Mouse (Mus musculus) hindbrain, embryonic 15.5 days (tissue): ENCODE data around the gene Entpd6. TPM values are rescaled to one million over a fixed set of nuclear protein-coding genes. Genes with fewer than 3 reads are reported as not detected.
A peak's percentile ranks its signal among the peaks of the same experiment; 100 is the strongest.

Experiments used
- ATAC-seq: fragments of 200-750 bp; cut with Nextera tagmentation; 2 replicates; pipeline ENCODE4 v1.8.0; 2017; ENCODE audit warnings: low read depth, moderate number of reproducible peaks, moderate TSS enrichment; ENCODE audit not compliant: low FRiP score
- H3K27ac ChIP-seq: fragments of 300-500 bp; sonication (generic); replicated peaks from 2 replicates; pipeline ENCODE4 v1.5.1; 2015; ENCODE audit warnings: mild to moderate bottlenecking, inconsistent platforms
- H3K27me3 ChIP-seq: fragments of 300-500 bp; sonication (generic); 2 replicates; pipeline ENCODE4 v1.6.1; 2015; ENCODE audit warnings: control low read depth, inconsistent platforms
- H3K36me3 ChIP-seq: fragments of 300-500 bp; sonication (generic); 2 replicates; pipeline ENCODE4 v1.6.1; 2015; ENCODE audit warnings: control low read depth, inconsistent platforms
- H3K4me1 ChIP-seq: fragments of 300-500 bp; sonication (generic); replicated peaks from 2 replicates; pipeline ENCODE4 v1.6.1; 2015; ENCODE audit warnings: control low read depth, inconsistent platforms
- H3K4me2 ChIP-seq: fragments of 300-500 bp; sonication (generic); 2 replicates; pipeline ENCODE4 v1.6.1; 2015; ENCODE audit warnings: moderate library complexity, mild to moderate bottlenecking, inconsistent platforms
- H3K4me3 ChIP-seq: fragments of 300-500 bp; sonication (generic); 2 replicates; pipeline ENCODE4 v1.5.1; 2015; ENCODE audit warnings: mild to moderate bottlenecking, inconsistent platforms
- H3K9ac ChIP-seq: fragments of 300-500 bp; sonication (generic); 2 replicates; pipeline ENCODE4 v1.6.1; 2015; ENCODE audit warnings: inconsistent platforms
- H3K9me3 ChIP-seq: fragments of 300-500 bp; sonication (generic); 2 replicates; pipeline ENCODE4 v1.6.1; 2016; ENCODE audit warnings: control low read depth, inconsistent platforms
- WGBS: fragments of 180-500 bp; shearing (Covaris S2); methylation state at CpG from one replicate; pipeline ENCODE4 v1.1.7; 2015; 5-methylcytosine and 5-hydroxymethylcytosine counted together
- polyA plus RNA-seq: library from polyadenylated mRNA; unstranded; fragments of >200 nt; fragmentation: Nextera tagmentation; extraction: Ambion mirVana; gene quantifications from 2 replicates; pipeline ENCODE4 v1.2.1, GENCODE M21; 2015

Entpd6 gene
- polyA plus RNA-seq, 1 experiment from 2014 or later = 76.3 TPM

- H3K27me3 ChIP-seq = no peaks in the 10 kb centered on the region
- ATAC-seq = peak; percentile 91
These were observed 16.8 kb downstream of the Entpd6 start for GRCm38 (mm10) chr2:150765619-150766018.

GRCm38 (mm10) chr2:150766083-150766862, 17.4 kb downstream of the Entpd6 start:
- peak overlapping the region; percentile 76 for H3K27ac ChIP-seq
- H3K4me3 ChIP-seq = no peak overlapping the region
- H3K4me1 ChIP-seq = peaks cover 16% of the 10 kb centered on the region
- 90% methylated on average over 4 of the region's 4 CpGs for WGBS
- no peaks in the 10 kb centered on the region for H3K27me3 ChIP-seq
- peaks cover 55% of the 10 kb centered on the region for H3K36me3 ChIP-seq
- H3K9ac ChIP-seq = no peak overlapping the region
- ATAC-seq = no peak
- H3K9me3 ChIP-seq = no peaks in the 10 kb centered on the region
- H3K4me2 ChIP-seq = no peak overlapping the region

More at GRCm38 (mm10) chr2:150765619-150766018, 16.8 kb downstream of the Entpd6 start:
- WGBS = 41% methylated on average over 2 of the region's 2 CpGs
- no peak overlapping the region for H3K4me3 ChIP-seq
- peaks cover 11% of the 10 kb centered on the region for H3K4me1 ChIP-seq
- no peak overlapping the region for H3K9ac ChIP-seq
- peak overlapping the region; percentile 76 for H3K27ac ChIP-seq
- no peak overlapping the region for H3K4me2 ChIP-seq
- peaks cover 55% of the 10 kb centered on the region for H3K36me3 ChIP-seq
- no peaks in the 10 kb centered on the region for H3K9me3 ChIP-seq

GRCm38 (mm10) chr2:150768678-150769077, 19.8 kb downstream of the Entpd6 start:
- Histone ChIP-seq H3K4me3 (no peak overlapping the region), H3K27ac (no peak overlapping the region), H3K9me3 (no peaks in the 10 kb centered on the region), H3K27me3 (no peaks in the 10 kb centered on the region), H3K4me2 (no peak overlapping the region), H3K36me3 (peaks cover 48% of the 10 kb centered on the region), H3K4me1 (peaks cover 24% of the 10 kb centered on the region), H3K9ac (no peak overlapping the region)
- 90% methylated on average over 1 of the region's 1 CpGs for WGBS
- no peak for ATAC-seq

- H3K9ac ChIP-seq = no peak overlapping the region
- H3K4me2 ChIP-seq = no peak overlapping the region
- no peaks in the 10 kb centered on the region for H3K9me3 ChIP-seq
- H3K27ac ChIP-seq = 0 out of 2 replicates have a peak overlapping the region, but pooled peaks have one; percentile 10
- peaks cover 18% of the 10 kb centered on the region for H3K4me1 ChIP-seq
- WGBS = 36% methylated on average over 1 of the region's 1 CpGs
- peak; percentile 49; the same call in 1 of the 2 replicates for ATAC-seq
- H3K27me3 ChIP-seq = no peaks in the 10 kb centered on the region
- peaks cover 44% of the 10 kb centered on the region for H3K36me3 ChIP-seq
- no peak overlapping the region for H3K4me3 ChIP-seq
These were observed 21.9 kb downstream of the Entpd6 start for GRCm38 (mm10) chr2:150770747-150771146.

GRCm38 (mm10) chr2:150771169-150771568, 22.3 kb downstream of the Entpd6 start:
- peak overlapping the region; percentile 10; the same call in 1 of the 2 replicates for H3K27ac ChIP-seq
- peaks cover 18% of the 10 kb centered on the region for H3K4me1 ChIP-seq
- no peaks in the 10 kb centered on the region for H3K27me3 ChIP-seq
- no peak overlapping the region for H3K4me3 ChIP-seq
- no peak for ATAC-seq
- WGBS = 80% methylated on average over 6 of the region's 6 CpGs
- H3K9ac ChIP-seq = no peak overlapping the region
- peaks cover 44% of the 10 kb centered on the region for H3K36me3 ChIP-seq
- no peaks in the 10 kb centered on the region for H3K9me3 ChIP-seq
- no peak overlapping the region for H3K4me2 ChIP-seq

- ATAC-seq = 0 out of 2 replicates have a peak, but pooled peaks have one; percentile 5
- H3K9ac ChIP-seq = no peak overlapping the region
- peaks cover 40% of the 10 kb centered on the region for H3K36me3 ChIP-seq
- WGBS = 90% methylated on average over 8 of the region's 8 CpGs
- H3K27me3 ChIP-seq = no peaks in the 10 kb centered on the region
- no peaks in the 10 kb centered on the region for H3K9me3 ChIP-seq
- H3K4me1 ChIP-seq = peaks cover 18% of the 10 kb centered on the region
- 0 out of 2 replicates have a peak overlapping the region, but pooled peaks have one; percentile 8 for H3K27ac ChIP-seq
- no peak overlapping the region for H3K4me2 ChIP-seq
- no peak overlapping the region for H3K4me3 ChIP-seq
These were observed 23.2 kb downstream of the Entpd6 start for GRCm38 (mm10) chr2:150771996-150772395.

GRCm38 (mm10) chr2:150772466-150773119, 23.8 kb downstream of the Entpd6 start:
- no peak for ATAC-seq
- Histone ChIP-seq H3K9ac (no peak overlapping the region), H3K4me2 (no peak overlapping the region), H3K9me3 (no peaks in the 10 kb centered on the region), H3K36me3 (peaks cover 38% of the 10 kb centered on the region), H3K27me3 (no peaks in the 10 kb centered on the region), H3K4me1 (peaks cover 18% of the 10 kb centered on the region), H3K4me3 (no peak overlapping the region), H3K27ac (no peak overlapping the region)
- 66% methylated on average over 10 of the region's 10 CpGs for WGBS

GRCm38 (mm10) chr2:150782801-150783200, 34.0 kb downstream of the Entpd6 start:
- Histone ChIP-seq H3K9ac (no peak overlapping the region), H3K27ac (no peak overlapping the region), H3K27me3 (peaks cover 4% of the 10 kb centered on the region; the same call in 1 of the 2 replicates), H3K4me2 (no peak overlapping the region), H3K36me3 (no peaks in the 10 kb centered on the region), H3K4me3 (no peak overlapping the region), H3K4me1 (peaks cover 12% of the 10 kb centered on the region), H3K9me3 (no peaks in the 10 kb centered on the region)
- 83% methylated on average over 2 of the region's 2 CpGs for WGBS
- ATAC-seq = no peak

- Histone ChIP-seq H3K27ac (peak within 1 kb of the TSS; percentile 69), H3K27me3 (peaks cover 4% of the 10 kb centered on the region; the same call in 1 of the 2 replicates), H3K9ac (peak within 1 kb of the TSS; percentile 58), H3K4me3 (peak within 1 kb of the TSS; percentile 54), H3K4me2 (peak within 1 kb of the TSS; percentile 80), H3K9me3 (no peaks in the 10 kb centered on the region), H3K4me1 (peaks cover 31% of the 10 kb centered on the region), H3K36me3 (no peaks in the 10 kb centered on the region)
- 2% methylated on average over 54 of the region's 58 CpGs for WGBS
- ATAC-seq = peak; percentile 97
These were observed 37.7 kb downstream of the Entpd6 start, which contains the start of gene Pygb for GRCm38 (mm10) chr2:150786251-150787180. Pygb (plus strand) TSS chr2:150786735.

- ATAC-seq = peak; percentile 5
- H3K36me3 ChIP-seq = 0 out of 2 replicates have a peak, but pooled peaks cover 3% of the 10 kb centered on the region
- peak overlapping the region; percentile 58 for H3K9ac ChIP-seq
- no peaks in the 10 kb centered on the region for H3K9me3 ChIP-seq
- peaks cover 4% of the 10 kb centered on the region; the same call in 1 of the 2 replicates for H3K27me3 ChIP-seq
- H3K4me2 ChIP-seq = peak overlapping the region; percentile 80
- H3K27ac ChIP-seq = peak overlapping the region; percentile 69
- peaks cover 31% of the 10 kb centered on the region for H3K4me1 ChIP-seq
- H3K4me3 ChIP-seq = peak overlapping the region; percentile 54
- WGBS = under 1% methylated on average over 23 of the region's 23 CpGs
These were observed 38.5 kb downstream of the Entpd6 start for GRCm38 (mm10) chr2:150787234-150787771.
